Mouse (Mus musculus): Measurements from ENCODE around the gene Pdyn. TPM values are rescaled to one million over a fixed set of nuclear protein-coding genes. Genes with fewer than 3 reads are reported as not detected.

Pdyn gene
- polyA plus RNA-seq, 1 experiment from 2014 or later = not detected

GRCm38 (mm10) chr2:129694303-129694702 lies 5.3 kb downstream of the Pdyn start:
- Histone ChIP-seq H3K27ac (replicated peaks; ENCODE audit: low read depth, low read length) (no peak overlapping the region), H3K4me1 (ENCODE audit: control insufficient read depth, insufficient read depth, low read length) (no peaks in the 10 kb centered on the region), H3K9me3 (ENCODE audit: control insufficient read depth, low read length) (no peaks in the 10 kb centered on the region), H3K9ac (ENCODE audit: low read length) (no peak overlapping the region), H3K4me2 (ENCODE audit: low read depth, severe bottlenecking) (no peak overlapping the region), H3K4me3 (ENCODE audit: low read depth, low read length) (no peak overlapping the region), H3K27me3 (ENCODE audit: control insufficient read depth, insufficient read depth, low read length) (0 out of 2 replicates have a peak, but pooled peaks cover 5% of the 10 kb centered on the region), H3K36me3 (ENCODE audit: control insufficient read depth, insufficient read depth, low read length) (no peaks in the 10 kb centered on the region)
- DNase-seq (ENCODE audit: low spot score) (no peak), ATAC-seq (ENCODE audit: insufficient number of reproducible peaks, low FRiP score, low TSS enrichment, low read depth) (no peak)
- WGBS = 83% methylated on average over 6 of the region's 6 CpGs

- H3K4me2 ChIP-seq (ENCODE audit: low read depth, severe bottlenecking) = no peak overlapping the region
- no peaks in the 10 kb centered on the region for H3K4me1 ChIP-seq (ENCODE audit: control insufficient read depth, insufficient read depth, low read length)
- no peak overlapping the region for H3K4me3 ChIP-seq (ENCODE audit: low read depth, low read length)
- no peak overlapping the region for H3K27ac ChIP-seq (replicated peaks; ENCODE audit: low read depth, low read length)
- H3K36me3 ChIP-seq (ENCODE audit: control insufficient read depth, insufficient read depth, low read length) = no peaks in the 10 kb centered on the region
- no peak for ATAC-seq (ENCODE audit: insufficient number of reproducible peaks, low FRiP score, low TSS enrichment, low read depth)
- WGBS = 90% methylated on average over 8 of the region's 8 CpGs
- no peak for DNase-seq (ENCODE audit: low spot score)
- H3K9me3 ChIP-seq (ENCODE audit: control insufficient read depth, low read length) = no peaks in the 10 kb centered on the region
- H3K9ac ChIP-seq (ENCODE audit: low read length) = no peak overlapping the region
- no peaks in the 10 kb centered on the region for H3K27me3 ChIP-seq (ENCODE audit: control insufficient read depth, insufficient read depth, low read length)
These were observed 7.0 kb downstream of the Pdyn start for GRCm38 (mm10) chr2:129692694-129693093.

GRCm38 (mm10) chr2:129689694-129690093 lies 9.9 kb downstream of the Pdyn start:
- no peak overlapping the region for H3K27ac ChIP-seq (replicated peaks; ENCODE audit: low read depth, low read length)
- no peak overlapping the region for H3K4me3 ChIP-seq (ENCODE audit: low read depth, low read length)
- no peaks in the 10 kb centered on the region for H3K27me3 ChIP-seq (ENCODE audit: control insufficient read depth, insufficient read depth, low read length)
- 90% methylated on average over 7 of the region's 7 CpGs for WGBS
- no peaks in the 10 kb centered on the region for H3K36me3 ChIP-seq (ENCODE audit: control insufficient read depth, insufficient read depth, low read length)
- no peaks in the 10 kb centered on the region for H3K9me3 ChIP-seq (ENCODE audit: control insufficient read depth, low read length)
- H3K4me1 ChIP-seq (ENCODE audit: control insufficient read depth, insufficient read depth, low read length) = no peaks in the 10 kb centered on the region
- no peak for DNase-seq (ENCODE audit: low spot score)
- no peak overlapping the region for H3K4me2 ChIP-seq (ENCODE audit: low read depth, severe bottlenecking)
- no peak for ATAC-seq (ENCODE audit: insufficient number of reproducible peaks, low FRiP score, low TSS enrichment, low read depth)
- H3K9ac ChIP-seq (ENCODE audit: low read length) = no peak overlapping the region

GRCm38 (mm10) chr2:129688036-129688625 lies 11.5 kb downstream of the Pdyn start:
- DNase-seq (ENCODE audit: low spot score) (no peak), ATAC-seq (ENCODE audit: insufficient number of reproducible peaks, low FRiP score, low TSS enrichment, low read depth) (no peak)
- no peaks in the 10 kb centered on the region for H3K4me1 ChIP-seq (ENCODE audit: control insufficient read depth, insufficient read depth, low read length)
- H3K9me3 ChIP-seq (ENCODE audit: control insufficient read depth, low read length) = no peaks in the 10 kb centered on the region
- no peak overlapping the region for H3K4me3 ChIP-seq (ENCODE audit: low read depth, low read length)
- no peaks in the 10 kb centered on the region for H3K36me3 ChIP-seq (ENCODE audit: control insufficient read depth, insufficient read depth, low read length)
- H3K27ac ChIP-seq (replicated peaks; ENCODE audit: low read depth, low read length) = no peak overlapping the region
- 91% methylated on average over 28 of the region's 28 CpGs for WGBS
- H3K27me3 ChIP-seq (ENCODE audit: control insufficient read depth, insufficient read depth, low read length) = no peaks in the 10 kb centered on the region
- H3K4me2 ChIP-seq (ENCODE audit: low read depth, severe bottlenecking) = no peak overlapping the region
- H3K9ac ChIP-seq (ENCODE audit: low read length) = no peak overlapping the region

GRCm38 (mm10) chr2:129686908-129687307 lies 12.7 kb downstream of the Pdyn start:
- H3K4me2 ChIP-seq (ENCODE audit: low read depth, severe bottlenecking) = no peak overlapping the region
- H3K36me3 ChIP-seq (ENCODE audit: control insufficient read depth, insufficient read depth, low read length) = no peaks in the 10 kb centered on the region
- no peak overlapping the region for H3K9ac ChIP-seq (ENCODE audit: low read length)
- no peak overlapping the region for H3K27ac ChIP-seq (replicated peaks; ENCODE audit: low read depth, low read length)
- 40% methylated on average over 10 of the region's 10 CpGs for WGBS
- no peak for DNase-seq (ENCODE audit: low spot score)
- ATAC-seq (ENCODE audit: insufficient number of reproducible peaks, low FRiP score, low TSS enrichment, low read depth) = no peak
- H3K4me1 ChIP-seq (ENCODE audit: control insufficient read depth, insufficient read depth, low read length) = no peaks in the 10 kb centered on the region
- no peak overlapping the region for H3K4me3 ChIP-seq (ENCODE audit: low read depth, low read length)
- H3K9me3 ChIP-seq (ENCODE audit: control insufficient read depth, low read length) = no peaks in the 10 kb centered on the region
- H3K27me3 ChIP-seq (ENCODE audit: control insufficient read depth, insufficient read depth, low read length) = no peaks in the 10 kb centered on the region

- WGBS = 69% methylated on average over 4 of the region's 4 CpGs
- H3K9me3 ChIP-seq (ENCODE audit: control insufficient read depth, low read length) = no peaks in the 10 kb centered on the region
- no peak overlapping the region for H3K4me2 ChIP-seq (ENCODE audit: low read depth, severe bottlenecking)
- no peaks in the 10 kb centered on the region for H3K27me3 ChIP-seq (ENCODE audit: control insufficient read depth, insufficient read depth, low read length)
- no peaks in the 10 kb centered on the region for H3K36me3 ChIP-seq (ENCODE audit: control insufficient read depth, insufficient read depth, low read length)
- DNase-seq (ENCODE audit: low spot score) = no peak
- no peak for ATAC-seq (ENCODE audit: insufficient number of reproducible peaks, low FRiP score, low TSS enrichment, low read depth)
- no peak overlapping the region for H3K27ac ChIP-seq (replicated peaks; ENCODE audit: low read depth, low read length)
- no peak overlapping the region for H3K4me3 ChIP-seq (ENCODE audit: low read depth, low read length)
- H3K9ac ChIP-seq (ENCODE audit: low read length) = no peak overlapping the region
- H3K4me1 ChIP-seq (ENCODE audit: control insufficient read depth, insufficient read depth, low read length) = no peaks in the 10 kb centered on the region
These were observed 15.6 kb downstream of the Pdyn start for GRCm38 (mm10) chr2:129684014-129684413.

GRCm38 (mm10) chr2:129680236-129680635 lies 19.4 kb downstream of the Pdyn start:
- H3K4me3 ChIP-seq (ENCODE audit: low read depth, low read length) = no peak overlapping the region
- H3K27me3 ChIP-seq (ENCODE audit: control insufficient read depth, insufficient read depth, low read length) = no peaks in the 10 kb centered on the region
- ATAC-seq (ENCODE audit: insufficient number of reproducible peaks, low FRiP score, low TSS enrichment, low read depth) (no peak), DNase-seq (ENCODE audit: low spot score) (no peak)
- no peak overlapping the region for H3K9ac ChIP-seq (ENCODE audit: low read length)
- H3K36me3 ChIP-seq (ENCODE audit: control insufficient read depth, insufficient read depth, low read length) = no peaks in the 10 kb centered on the region
- H3K4me2 ChIP-seq (ENCODE audit: low read depth, severe bottlenecking) = no peak overlapping the region
- H3K4me1 ChIP-seq (ENCODE audit: control insufficient read depth, insufficient read depth, low read length) = no peaks in the 10 kb centered on the region
- no peaks in the 10 kb centered on the region for H3K9me3 ChIP-seq (ENCODE audit: control insufficient read depth, low read length)
- H3K27ac ChIP-seq (replicated peaks; ENCODE audit: low read depth, low read length) = no peak overlapping the region
- 84% methylated on average over 3 of the region's 3 CpGs for WGBS

- ATAC-seq (ENCODE audit: insufficient number of reproducible peaks, low FRiP score, low TSS enrichment, low read depth) (no peak), DNase-seq (ENCODE audit: low spot score) (no peak)
- no peak overlapping the region for H3K4me3 ChIP-seq (ENCODE audit: low read depth, low read length)
- H3K27me3 ChIP-seq (ENCODE audit: control insufficient read depth, insufficient read depth, low read length) = no peaks in the 10 kb centered on the region
- H3K9me3 ChIP-seq (ENCODE audit: control insufficient read depth, low read length) = no peaks in the 10 kb centered on the region
- H3K9ac ChIP-seq (ENCODE audit: low read length) = no peak overlapping the region
- H3K4me2 ChIP-seq (ENCODE audit: low read depth, severe bottlenecking) = no peak overlapping the region
- H3K36me3 ChIP-seq (ENCODE audit: control insufficient read depth, insufficient read depth, low read length) = no peaks in the 10 kb centered on the region
- WGBS = 85% methylated on average over 5 of the region's 5 CpGs
- H3K27ac ChIP-seq (replicated peaks; ENCODE audit: low read depth, low read length) = no peak overlapping the region
- no peaks in the 10 kb centered on the region for H3K4me1 ChIP-seq (ENCODE audit: control insufficient read depth, insufficient read depth, low read length)
These were observed 20.6 kb downstream of the Pdyn start for GRCm38 (mm10) chr2:129679066-129679465.

GRCm38 (mm10) chr2:129677664-129678063 lies 22.0 kb downstream of the Pdyn start:
- no peak for ATAC-seq (ENCODE audit: insufficient number of reproducible peaks, low FRiP score, low TSS enrichment, low read depth)
- Histone ChIP-seq H3K27me3 (ENCODE audit: control insufficient read depth, insufficient read depth, low read length) (no peaks in the 10 kb centered on the region), H3K4me2 (ENCODE audit: low read depth, severe bottlenecking) (no peak overlapping the region), H3K27ac (replicated peaks; ENCODE audit: low read depth, low read length) (no peak overlapping the region), H3K9me3 (ENCODE audit: control insufficient read depth, low read length) (no peaks in the 10 kb centered on the region), H3K36me3 (ENCODE audit: control insufficient read depth, insufficient read depth, low read length) (no peaks in the 10 kb centered on the region), H3K4me3 (ENCODE audit: low read depth, low read length) (no peak overlapping the region), H3K4me1 (ENCODE audit: control insufficient read depth, insufficient read depth, low read length) (no peaks in the 10 kb centered on the region), H3K9ac (ENCODE audit: low read length) (no peak overlapping the region)
- no peak for DNase-seq (ENCODE audit: low spot score)
- 38% methylated on average over 2 of the region's 2 CpGs for WGBS
